Mouse (Mus musculus) liver, embryonic 15.5 days (tissue): ENCODE measurements at regions not wholly inside any gene's neighbourhood (a gene's known extent, or its start where the extent isn't known, plus 50 kb on each side); places are given as distances from the start of the nearest gene placed in this dataset.
"Not testable (repeated sequence)": the region's sequence is repeated elsewhere in the genome, so short reads cannot be mapped to it uniquely, and the experiment has no call there.

Source experiments
- ATAC-seq: fragments of 200-750 bp; cut with Nextera tagmentation; 2 replicates; pipeline ENCODE4 v1.8.0; 2017; ENCODE audit warnings: moderate number of reproducible peaks, mild to moderate bottlenecking, moderate library complexity; ENCODE audit not compliant: insufficient read depth
- H3K27ac ChIP-seq: fragments of 300-500 bp; sonication (generic); replicated peaks from 2 replicates; pipeline ENCODE4 v1.5.1; 2015; ENCODE audit warnings: mild to moderate bottlenecking, inconsistent platforms
- H3K27me3 ChIP-seq: fragments of 300-500 bp; sonication (generic); 2 replicates; pipeline ENCODE4 v1.6.1; 2015; ENCODE audit warnings: mild to moderate bottlenecking, inconsistent platforms
- H3K36me3 ChIP-seq: fragments of 300-500 bp; sonication (generic); replicated peaks from 2 replicates; pipeline ENCODE4 v1.6.1; 2015; ENCODE audit warnings: moderate library complexity, mild to moderate bottlenecking, inconsistent platforms
- H3K4me1 ChIP-seq: fragments of 300-500 bp; sonication (generic); replicated peaks from 2 replicates; pipeline ENCODE4 v1.6.1; 2015; ENCODE audit warnings: inconsistent platforms
- H3K4me2 ChIP-seq: fragments of 300-500 bp; sonication (generic); 2 replicates; pipeline ENCODE4 v1.6.1; 2015; ENCODE audit warnings: moderate library complexity, mild to moderate bottlenecking, inconsistent platforms
- H3K4me3 ChIP-seq: fragments of 300-500 bp; sonication (generic); replicated peaks from 2 replicates; pipeline ENCODE4 v1.5.1; 2015; ENCODE audit warnings: mild to moderate bottlenecking, inconsistent platforms
- H3K9ac ChIP-seq: fragments of 300-500 bp; sonication (generic); 2 replicates; pipeline ENCODE4 v1.6.1; 2015; ENCODE audit warnings: moderate library complexity, mild to moderate bottlenecking, inconsistent platforms
- H3K9me3 ChIP-seq: fragments of 300-500 bp; sonication (generic); replicated peaks from 2 replicates; pipeline ENCODE4 v1.6.1; 2016; ENCODE audit warnings: inconsistent platforms
- WGBS: fragments of 180-500 bp; shearing (Covaris S2); methylation state at CpG from one replicate; pipeline ENCODE4 v1.1.7; 2015; ENCODE audit warnings: mixed read lengths; ENCODE audit not compliant: insufficient replicate concordance; 5-methylcytosine and 5-hydroxymethylcytosine counted together

GRCm38 (mm10) chr4:110087570-110088247, 109.9 kb downstream of the Dmrta2 start:
- ATAC-seq = no peak
- H3K4me3 ChIP-seq = no peak overlapping the region
- H3K27me3 ChIP-seq = no peaks in the 10 kb centered on the region
- H3K27ac ChIP-seq = no peak overlapping the region
- H3K4me1 ChIP-seq = no peaks in the 10 kb centered on the region
- no peak overlapping the region for H3K9ac ChIP-seq
- 30% methylated on average over 9 of the region's 9 CpGs for WGBS
- no peak overlapping the region for H3K4me2 ChIP-seq
- H3K36me3 ChIP-seq = no peaks in the 10 kb centered on the region
- no peaks in the 10 kb centered on the region for H3K9me3 ChIP-seq

GRCm38 (mm10) chr4:110093040-110093820, 115.4 kb downstream of the Dmrta2 start:
- Histone ChIP-seq H3K4me2 (no peak overlapping the region), H3K9ac (no peak overlapping the region), H3K27me3 (no peaks in the 10 kb centered on the region), H3K9me3 (no peaks in the 10 kb centered on the region; the same call in 1 of the 2 replicates), H3K4me3 (no peak overlapping the region), H3K36me3 (no peaks in the 10 kb centered on the region), H3K4me1 (no peaks in the 10 kb centered on the region), H3K27ac (no peak overlapping the region)
- WGBS = 75% methylated on average over 6 of the region's 6 CpGs
- no peak for ATAC-seq

GRCm38 (mm10) chr4:110094541-110094940, 116.7 kb downstream of the Dmrta2 start:
- no peak overlapping the region for H3K9ac ChIP-seq
- H3K36me3 ChIP-seq = no peaks in the 10 kb centered on the region
- H3K4me3 ChIP-seq = no peak overlapping the region
- no peaks in the 10 kb centered on the region for H3K27me3 ChIP-seq
- H3K4me2 ChIP-seq = no peak overlapping the region
- H3K27ac ChIP-seq = no peak overlapping the region
- 73% methylated on average over 1 of the region's 1 CpGs for WGBS
- no peaks in the 10 kb centered on the region; the same call in 1 of the 2 replicates for H3K9me3 ChIP-seq
- no peak for ATAC-seq
- no peaks in the 10 kb centered on the region for H3K4me1 ChIP-seq

GRCm38 (mm10) chr4:110095760-110096593, 118.1 kb downstream of the Dmrta2 start:
- WGBS = 54% methylated on average over 11 of the region's 11 CpGs
- no peak overlapping the region for H3K4me2 ChIP-seq
- ATAC-seq = no peak

GRCm38 (mm10) chr4:110104119-110104518, 126.3 kb downstream of the Dmrta2 start:
- not testable (repeated sequence) for H3K4me1 ChIP-seq, H3K9me3 ChIP-seq, H3K4me2 ChIP-seq, H3K27me3 ChIP-seq, ATAC-seq, H3K27ac ChIP-seq, H3K36me3 ChIP-seq, H3K9ac ChIP-seq, H3K4me3 ChIP-seq
- WGBS = 90% methylated on average over 7 of the region's 7 CpGs

More at GRCm38 (mm10) chr4:110095760-110096593, 118.1 kb downstream of the Dmrta2 start:
- Histone ChIP-seq H3K27me3 (no peaks in the 10 kb centered on the region), H3K36me3 (no peaks in the 10 kb centered on the region), H3K9ac (no peak overlapping the region), H3K4me1 (no peaks in the 10 kb centered on the region), H3K27ac (no peak overlapping the region), H3K9me3 (no peaks in the 10 kb centered on the region; the same call in 1 of the 2 replicates), H3K4me3 (no peak overlapping the region)

- Histone ChIP-seq H3K9ac (no peak overlapping the region), H3K4me3 (no peak overlapping the region), H3K9me3 (no peaks in the 10 kb centered on the region), H3K36me3 (no peaks in the 10 kb centered on the region), H3K27me3 (no peaks in the 10 kb centered on the region), H3K4me2 (no peak overlapping the region), H3K4me1 (no peaks in the 10 kb centered on the region), H3K27ac (no peak overlapping the region)
- 58% methylated on average over 7 of the region's 7 CpGs for WGBS
- ATAC-seq = no peak
Observed at GRCm38 (mm10) chr4:110106620-110107243, 128.9 kb downstream of the Dmrta2 start.

- H3K27me3 ChIP-seq = no peaks in the 10 kb centered on the region
- 21% methylated on average over 9 of the region's 9 CpGs for WGBS
- H3K27ac ChIP-seq = no peak overlapping the region
- H3K4me1 ChIP-seq = no peaks in the 10 kb centered on the region
- no peak overlapping the region for H3K4me3 ChIP-seq
- H3K9me3 ChIP-seq = no peaks in the 10 kb centered on the region
- no peak overlapping the region for H3K9ac ChIP-seq
- no peak overlapping the region for H3K4me2 ChIP-seq
- ATAC-seq = no peak
- no peaks in the 10 kb centered on the region for H3K36me3 ChIP-seq
Observed at GRCm38 (mm10) chr4:110119438-110119837, 141.6 kb downstream of the Dmrta2 start.

GRCm38 (mm10) chr4:110119874-110120273, 142.0 kb downstream of the Dmrta2 start:
- no peak overlapping the region for H3K9ac ChIP-seq
- no peak overlapping the region for H3K27ac ChIP-seq
- H3K4me2 ChIP-seq = no peak overlapping the region
- no peaks in the 10 kb centered on the region for H3K36me3 ChIP-seq
- no peaks in the 10 kb centered on the region for H3K27me3 ChIP-seq
- H3K4me1 ChIP-seq = no peaks in the 10 kb centered on the region
- no peak overlapping the region for H3K4me3 ChIP-seq
- no peaks in the 10 kb centered on the region for H3K9me3 ChIP-seq
- WGBS = 18% methylated on average over 3 of the region's 3 CpGs
- ATAC-seq = no peak

GRCm38 (mm10) chr4:110120761-110121160, 142.9 kb downstream of the Dmrta2 start:
- Histone ChIP-seq H3K9ac (no peak overlapping the region), H3K36me3 (no peaks in the 10 kb centered on the region), H3K4me3 (no peak overlapping the region), H3K4me1 (no peaks in the 10 kb centered on the region), H3K9me3 (no peaks in the 10 kb centered on the region), H3K27me3 (no peaks in the 10 kb centered on the region), H3K27ac (no peak overlapping the region), H3K4me2 (no peak overlapping the region)
- ATAC-seq = no peak
- 52% methylated on average over 9 of the region's 9 CpGs for WGBS

- ATAC-seq = no peak
- Histone ChIP-seq H3K4me3 (no peak overlapping the region), H3K27me3 (no peaks in the 10 kb centered on the region), H3K36me3 (no peaks in the 10 kb centered on the region), H3K4me2 (no peak overlapping the region), H3K9ac (no peak overlapping the region), H3K4me1 (no peaks in the 10 kb centered on the region), H3K9me3 (no peaks in the 10 kb centered on the region), H3K27ac (no peak overlapping the region)
- 35% methylated on average over 5 of the region's 5 CpGs for WGBS
Observed at GRCm38 (mm10) chr4:110121447-110121846, 143.6 kb downstream of the Dmrta2 start.
